In genomic region chr5:148792736-148793440, GRCm38 (mm10) we compare ENCODE assay signal across 9 mouse cellular contexts.
DNase-seq lines count a peak whose midpoint lies in the region; ATAC-seq and TF ChIP-seq lines count a peak whose summit lies in the region.
"Had no signal": no experiment of that assay in that cellular context is flagged by ENCODE, and none has a peak within 500 bp of the region (broad histone marks: within the 10 kb centered on the region; RNA-seq: fewer than 3 reads in every experiment).

No protein-coding gene starts in this region.

- peak overlapping the region; percentile 22 for H3K27ac ChIP-seq in CH12.LX (ENCODE audit: insufficient read depth, low read depth)
- no peak overlapping the region for H3K27ac ChIP-seq in embryonic facial prominence, embryonic 11.5 days (replicated peaks; ENCODE audit: low read depth, low read length)
- no peak overlapping the region for H3K27ac ChIP-seq in layer of hippocampus, adult 2 months
- H3K27ac ChIP-seq: heart, embryonic 13.5 days had no signal

- WGBS in embryonic facial prominence, embryonic 11.5 days: 10% methylated on average over 14 of the region's 14 CpGs

- no peaks in the 10 kb centered on the region; the same call in 1 of the 2 replicates for H3K79me2 ChIP-seq in CH12.LX (replicated peaks; ENCODE audit: control insufficient read depth, extremely low read depth, insufficient read depth, poor library complexity, severe bottlenecking)

- TF ChIP-seq POLR2A in CH12.LX (IDR thresholded peaks at IDR 0.05; ENCODE audit: low read depth, low read length): no peak

- H3K4me3 ChIP-seq in CH12.LX (replicated peaks in 1 of 3; ENCODE audit: low read depth in 2 of 3, low read length in 2 of 3, poor library complexity in 1 of 3): peak overlapping the region; percentile 3 to 51 (median 24)
- no peak overlapping the region for H3K4me3 ChIP-seq in embryonic facial prominence, embryonic 11.5 days (ENCODE audit: low read depth, low read length)
- H3K4me3 ChIP-seq in layer of hippocampus, adult 2 months: no peak overlapping the region
- H3K4me3 ChIP-seq: heart, embryonic 13.5 days had no signal

- dilution Hi-C loops in CH12.LX (cut with MboI; ENCODE audit: extremely low pct_ligation_motif_present, extremely low pct_unique_long_range_greater_than_20kb, low sequenced_read_pairs): no loop called here

- in situ Hi-C loops in CH12.LX (cut with MboI; ENCODE audit: low pct_ligation_motif_present, low pct_unique_long_range_greater_than_20kb, low sequenced_read_pairs): loop anchor here (25.0 kb wide), 1 partner anchor 456 kb away; no protein-coding TSS in a partner anchor

- 0 out of 2 replicates have a peak, but pooled peaks have one; percentile 6 for TF ChIP-seq EP300 in CH12.LX (IDR thresholded peaks at IDR 0.05; ENCODE audit: low read length)

- H3K27me3 ChIP-seq in CH12.LX (replicated peaks): no peaks in the 10 kb centered on the region
- H3K27me3 ChIP-seq in embryonic facial prominence, embryonic 11.5 days (ENCODE audit: control insufficient read depth, insufficient read depth, low read length): no peaks in the 10 kb centered on the region

- peak; percentile 79 for DNase-seq in CH12.LX (ENCODE audit: extremely low read depth)
- DNase-seq in adrenal gland, postnatal 36 days: peak; percentile 85 to 89
- peak; percentile 91 for DNase-seq in embryonic facial prominence, embryonic 11.5 days (ENCODE audit: low spot score)
- DNase-seq in heart, postnatal 36 days: peak; percentile 83 to 93
- peak; percentile 76 to 93 for DNase-seq in layer of hippocampus, adult 2 months (ENCODE audit: low spot score in 2 of 2)
- DNase-seq in lung, postnatal 14 days: peak; percentile 94
- peak; percentile 89 for DNase-seq in retina, embryonic 14.5 days (ENCODE audit: low spot score)
- DNase-seq in thymus, postnatal 25 days: peak; percentile 84

- intact Hi-C loops in heart, postnatal 36 days (cut with DNase I): loop anchor here (1.0 to 2.0 kb wide), 5 partner anchors 92 to 468 kb away; no protein-coding TSS in a partner anchor

- TF ChIP-seq RAD21 in CH12.LX (IDR thresholded peaks at IDR 0.05; ENCODE audit: low read depth, low read length): peak; percentile 89

- H3K9ac ChIP-seq in CH12.LX (ENCODE audit: insufficient read depth, low read depth): peak overlapping the region; percentile 31; the same call in 1 of the 2 replicates
- H3K9ac ChIP-seq in embryonic facial prominence, embryonic 11.5 days (replicated peaks; ENCODE audit: low read length): no peak overlapping the region
- H3K9ac ChIP-seq: heart, embryonic 13.5 days had no signal

- no peak for ATAC-seq in embryonic facial prominence, embryonic 11.5 days (replicated peaks; ENCODE audit: insufficient number of reproducible peaks, low FRiP score, low TSS enrichment, low read depth)

- H3K4me1 ChIP-seq in CH12.LX (ENCODE audit: control insufficient read depth in 1 of 2, insufficient read depth in 2 of 2): peaks cover 16 to 72% of the 10 kb centered on the region in 2 experiments
- no peaks in the 10 kb centered on the region for H3K4me1 ChIP-seq in embryonic facial prominence, embryonic 11.5 days (ENCODE audit: control insufficient read depth, insufficient read depth, low read length)

- peak; percentile 85 to 94 for TF ChIP-seq CTCF in CH12.LX (conservative IDR thresholded peaks at IDR 0.05 in 1 of 2, IDR thresholded peaks at IDR 0.05 in 1 of 2; ENCODE audit: low read depth in 2 of 2, low read length in 2 of 2)
- TF ChIP-seq CTCF in layer of hippocampus, adult 2 months (conservative IDR thresholded peaks at IDR 0.05): peak; percentile 98

- H3K4me2 ChIP-seq in CH12.LX (ENCODE audit: insufficient read depth, low read depth, poor library complexity, severe bottlenecking): peak overlapping the region; percentile 87
- H3K4me2 ChIP-seq in embryonic facial prominence, embryonic 11.5 days (ENCODE audit: low read depth, low read length): no peak overlapping the region
- H3K4me2 ChIP-seq: heart, embryonic 13.5 days had no signal

- peaks cover 0 to 3% of the 10 kb centered on the region in 2 experiments for H3K36me3 ChIP-seq in CH12.LX (replicated peaks in 1 of 2; ENCODE audit: control insufficient read depth in 1 of 2, insufficient read depth in 1 of 2, low read length in 1 of 2)
- no peaks in the 10 kb centered on the region for H3K36me3 ChIP-seq in embryonic facial prominence, embryonic 11.5 days (replicated peaks; ENCODE audit: control insufficient read depth, insufficient read depth, low read depth, low read length)
- H3K36me3 ChIP-seq: heart, embryonic 13.5 days had no signal

- H3K9me3 ChIP-seq in CH12.LX (replicated peaks; ENCODE audit: low read length): no peaks in the 10 kb centered on the region
- H3K9me3 ChIP-seq in embryonic facial prominence, embryonic 11.5 days (replicated peaks; ENCODE audit: control insufficient read depth, low read length): no peaks in the 10 kb centered on the region
- H3K9me3 ChIP-seq: heart, embryonic 13.5 days had no signal

TF ChIP-seq in CH12.LX, 34 proteins besides CTCF, POLR2A, EP300 and RAD21:
- TF ChIP-seq JUND (conservative IDR thresholded peaks at IDR 0.05; ENCODE audit: low read depth, low read length): no peak
- peak; percentile 77 for TF ChIP-seq ZNF384 (IDR thresholded peaks at IDR 0.05; ENCODE audit: low read depth, low read length)
- peak; percentile 34; the same call in 1 of the 2 replicates for TF ChIP-seq MYC (IDR thresholded peaks at IDR 0.05; ENCODE audit: low read depth, low read length)
- TF ChIP-seq UBTF (IDR thresholded peaks at IDR 0.05; ENCODE audit: low read depth, low read length): no peak
- TF ChIP-seq BHLHE40 (IDR thresholded peaks at IDR 0.05; ENCODE audit: low read depth, low read length): no peak
- TF ChIP-seq ZMIZ1 (IDR thresholded peaks at IDR 0.05; ENCODE audit: low read depth, low read length): no peak
- TF ChIP-seq SMC3 (IDR thresholded peaks at IDR 0.05; ENCODE audit: low read depth, low read length): peak; percentile 91
- no peak for TF ChIP-seq KAT2A (IDR thresholded peaks at IDR 0.05; ENCODE audit: insufficient replicate concordance, low read length)
- no peak for TF ChIP-seq E2F4 (IDR thresholded peaks at IDR 0.05; ENCODE audit: insufficient replicate concordance, low read depth, low read length)
- no peak for TF ChIP-seq CHD2 (IDR thresholded peaks at IDR 0.05; ENCODE audit: low read length)
- peak; percentile 17 for TF ChIP-seq SIN3A (IDR thresholded peaks at IDR 0.05; ENCODE audit: low read length)
- no peak for TF ChIP-seq POLR2AphosphoS2 (IDR thresholded peaks at IDR 0.05; ENCODE audit: low read depth, low read length)
- TF ChIP-seq MAX (IDR thresholded peaks at IDR 0.05; ENCODE audit: low read length): no peak
- TF ChIP-seq PAX5 (IDR thresholded peaks at IDR 0.05; ENCODE audit: low read length): no peak
- TF ChIP-seq ETS1 (conservative IDR thresholded peaks at IDR 0.05; ENCODE audit: low read depth, low read length): no peak; the same call in 1 of the 2 replicates
- 0 out of 2 replicates have a peak, but pooled peaks have one; percentile 6 for TF ChIP-seq MXI1 (IDR thresholded peaks at IDR 0.05; ENCODE audit: low read depth, low read length)
- TF ChIP-seq HCFC1 (IDR thresholded peaks at IDR 0.05; ENCODE audit: low read depth, low read length): no peak
- TF ChIP-seq GABPA (IDR thresholded peaks at IDR 0.05; ENCODE audit: insufficient replicate concordance, low read depth, low read length): no peak
- peak; percentile 11; the same call in 1 of the 2 replicates for TF ChIP-seq TCF12 (IDR thresholded peaks at IDR 0.05; ENCODE audit: low read depth, low read length)
- TF ChIP-seq MAFK (IDR thresholded peaks at IDR 0.05; ENCODE audit: insufficient replicate concordance, low read length): no peak
- TF ChIP-seq USF1 (IDR thresholded peaks at IDR 0.05; ENCODE audit: low read depth, low read length): no peak
- TF ChIP-seq MEF2A (IDR thresholded peaks at IDR 0.05; ENCODE audit: borderline replicate concordance, low read depth, low read length): peak; percentile 28; the same call in 1 of the 2 replicates
- TF ChIP-seq TBP (conservative IDR thresholded peaks at IDR 0.05; ENCODE audit: low read depth, low read length): no peak
- TF ChIP-seq ZC3H11A (IDR thresholded peaks at IDR 0.05; ENCODE audit: low read depth, low read length): peak; percentile 32
- TF ChIP-seq JUN (IDR thresholded peaks at IDR 0.05; ENCODE audit: insufficient read depth, low read depth, low read length): no peak
- no peak for TF ChIP-seq NRF1 (IDR thresholded peaks at IDR 0.05; ENCODE audit: low read depth, low read length)
- TF ChIP-seq NELFE (IDR thresholded peaks at IDR 0.05; ENCODE audit: low read depth, low read length): 0 out of 2 replicates have a peak, but pooled peaks have one; percentile 53
- TF ChIP-seq CHD1 (IDR thresholded peaks at IDR 0.05; ENCODE audit: low read depth, low read length): no peak
- peak; percentile 57 for TF ChIP-seq ELF1 (IDR thresholded peaks at IDR 0.05; ENCODE audit: low read depth, low read length)
- TF ChIP-seq IRF4 (IDR thresholded peaks at IDR 0.05; ENCODE audit: low read depth, low read length): no peak; the same call in 1 of the 2 replicates
- no peak for TF ChIP-seq ZKSCAN1 (IDR thresholded peaks at IDR 0.05; ENCODE audit: borderline replicate concordance, low read depth, low read length)
- TF ChIP-seq USF2 (conservative IDR thresholded peaks at IDR 0.05; ENCODE audit: low read depth, low read length): no peak
- no peak for TF ChIP-seq MAZ (IDR thresholded peaks at IDR 0.05; ENCODE audit: low read depth, low read length)
- no peak for TF ChIP-seq RCOR1 (conservative IDR thresholded peaks at IDR 0.05; ENCODE audit: low read depth, low read length)
TF ChIP-seq in CH12.LX: peak in this region for 10.

Comparison
In these comparisons a context has a peak if more than half of its experiments do, and no peak if none do; other contexts are left out.
1. H3K4me3 ChIP-seq: peak in CH12.LX (3 of 3); none in embryonic facial prominence, embryonic 11.5 days (single experiment) and layer of hippocampus, adult 2 months (single experiment).
2. Peak in every context shown above with its lines, with median percentiles within 50 percentile points of each other: DNase-seq.